Mouse (Mus musculus): ENCODE data around the gene Adora3. TPM values are rescaled to one million over a fixed set of nuclear protein-coding genes. Genes with fewer than 3 reads are reported as not detected.
"Not testable (repeated sequence)": the region's sequence is repeated elsewhere in the genome, so short reads cannot be mapped to it uniquely, and the experiment has no call there.

Adora3 gene
- total RNA-seq, 2 experiments from 2014 or later = 0.69 to 0.89 TPM

GRCm38 (mm10) chr3:105899394-105900147 lies 28.9 kb downstream of the Adora3 start:
- peak; percentile 79 to 90 for DNase-seq (ENCODE audit: extremely low spot score in 1 of 2, low spot score in 1 of 2)

- no peak for DNase-seq (ENCODE audit: extremely low spot score in 1 of 2, low spot score in 1 of 2)
These were observed 29.6 kb downstream of the Adora3 start for GRCm38 (mm10) chr3:105900266-105900665.

DNA sequence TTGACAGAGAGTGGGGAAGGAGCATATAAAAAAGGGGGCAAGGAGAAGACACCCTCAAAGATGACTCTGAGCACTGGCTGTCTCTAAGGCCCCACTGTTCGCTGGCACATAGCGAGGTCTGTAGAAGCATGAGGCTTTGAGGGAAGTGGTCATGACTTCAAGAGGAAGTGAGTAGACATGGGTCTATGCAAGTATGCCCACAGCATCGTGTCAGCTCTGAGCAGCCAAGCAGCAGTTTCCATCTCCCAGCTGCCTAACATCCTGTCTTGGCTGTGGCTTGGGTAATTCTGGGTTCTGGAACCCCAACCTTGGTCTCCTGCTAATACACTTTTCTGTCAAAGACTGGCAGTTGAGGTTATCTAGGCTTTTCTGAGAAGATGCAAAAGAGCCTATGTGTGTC lies 30.1 kb downstream of the Adora3 start:
- DNase-seq (ENCODE audit: extremely low spot score in 1 of 2, low spot score in 1 of 2) = no peak

DNA sequence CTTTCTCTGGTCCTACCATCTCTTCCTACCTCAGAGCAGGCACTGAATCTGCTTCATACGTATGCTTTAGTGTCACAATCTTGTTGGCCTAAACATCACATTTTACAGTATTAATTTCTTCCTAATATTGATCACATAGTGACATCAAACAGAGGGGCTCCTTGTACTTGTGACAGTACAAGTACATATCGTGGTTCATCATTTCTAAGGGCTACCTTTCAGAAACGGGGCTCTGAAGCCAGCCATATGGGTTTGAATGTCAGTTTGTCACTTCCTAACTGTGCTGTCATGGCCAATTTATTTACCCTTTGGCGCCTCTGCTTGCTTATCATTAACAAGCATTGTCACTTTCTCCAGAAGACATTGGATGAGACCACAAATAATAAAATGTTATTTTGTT lies 30.8 kb downstream of the Adora3 start:
- DNase-seq (ENCODE audit: extremely low spot score in 1 of 2, low spot score in 1 of 2) = no peak

GRCm38 (mm10) chr3:105904213-105904612 lies 33.6 kb downstream of the Adora3 start:
- DNase-seq (ENCODE audit: extremely low spot score in 1 of 2, low spot score in 1 of 2) = no peak

DNA sequence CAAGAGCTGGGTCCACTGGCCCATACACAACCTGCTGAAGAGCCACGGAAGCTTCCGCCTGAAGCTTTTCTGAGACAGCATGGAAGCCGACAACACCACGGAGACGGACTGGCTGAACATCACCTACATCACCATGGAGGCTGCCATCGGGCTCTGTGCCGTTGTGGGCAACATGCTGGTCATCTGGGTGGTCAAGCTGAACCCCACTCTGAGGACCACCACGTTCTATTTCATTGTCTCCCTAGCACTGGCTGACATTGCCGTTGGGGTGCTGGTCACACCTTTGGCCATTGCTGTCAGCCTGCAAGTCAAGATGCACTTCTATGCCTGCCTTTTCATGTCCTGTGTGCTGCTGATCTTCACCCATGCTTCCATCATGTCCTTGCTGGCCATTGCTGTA lies 34.1 kb downstream of the Adora3 start:
- DNase-seq (ENCODE audit: extremely low spot score in 1 of 2, low spot score in 1 of 2) = no peak

DNA sequence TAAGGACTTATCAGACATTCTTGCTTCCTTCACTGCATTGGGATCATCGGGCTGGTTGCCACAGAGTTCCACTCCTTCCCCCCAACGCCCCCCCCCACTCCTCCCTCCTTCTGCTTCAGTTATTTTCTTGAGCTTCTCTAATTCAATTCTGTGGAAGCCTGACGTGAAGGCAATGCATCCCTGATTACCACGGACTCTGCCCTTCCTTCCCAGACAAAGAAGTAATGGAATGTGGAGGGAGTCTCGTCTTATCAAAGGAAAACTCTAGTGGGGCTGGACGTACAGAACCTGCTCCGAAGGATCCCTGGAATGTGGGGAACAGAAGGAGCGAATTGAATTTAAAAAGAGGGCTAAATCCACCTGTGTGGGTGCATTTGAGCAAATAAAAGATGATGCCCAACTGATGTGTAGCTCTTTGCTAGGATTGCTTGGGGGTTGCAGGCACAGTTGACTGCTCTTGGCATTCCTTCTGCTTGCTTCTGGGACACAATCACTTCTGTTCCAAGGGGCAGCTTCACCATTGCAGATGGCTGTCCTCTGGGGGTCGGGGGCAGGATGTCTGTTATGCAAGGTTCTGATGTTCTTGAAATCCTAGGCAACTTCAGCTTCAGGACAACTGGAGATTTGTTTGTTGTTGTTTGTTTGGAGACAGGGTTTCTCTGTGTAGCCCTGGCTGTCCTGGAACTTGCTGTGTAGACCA lies 37.4 kb downstream of the Adora3 start:
- no peak for DNase-seq (ENCODE audit: extremely low spot score in 1 of 2, low spot score in 1 of 2)

GRCm38 (mm10) chr3:105908976-105909375 lies 38.3 kb downstream of the Adora3 start:
- no peak for DNase-seq (ENCODE audit: extremely low spot score in 1 of 2, low spot score in 1 of 2)

GRCm38 (mm10) chr3:105910519-105911190 lies 40.0 kb downstream of the Adora3 start:
- no peak for DNase-seq (ENCODE audit: extremely low spot score in 1 of 2, low spot score in 1 of 2)

DNA sequence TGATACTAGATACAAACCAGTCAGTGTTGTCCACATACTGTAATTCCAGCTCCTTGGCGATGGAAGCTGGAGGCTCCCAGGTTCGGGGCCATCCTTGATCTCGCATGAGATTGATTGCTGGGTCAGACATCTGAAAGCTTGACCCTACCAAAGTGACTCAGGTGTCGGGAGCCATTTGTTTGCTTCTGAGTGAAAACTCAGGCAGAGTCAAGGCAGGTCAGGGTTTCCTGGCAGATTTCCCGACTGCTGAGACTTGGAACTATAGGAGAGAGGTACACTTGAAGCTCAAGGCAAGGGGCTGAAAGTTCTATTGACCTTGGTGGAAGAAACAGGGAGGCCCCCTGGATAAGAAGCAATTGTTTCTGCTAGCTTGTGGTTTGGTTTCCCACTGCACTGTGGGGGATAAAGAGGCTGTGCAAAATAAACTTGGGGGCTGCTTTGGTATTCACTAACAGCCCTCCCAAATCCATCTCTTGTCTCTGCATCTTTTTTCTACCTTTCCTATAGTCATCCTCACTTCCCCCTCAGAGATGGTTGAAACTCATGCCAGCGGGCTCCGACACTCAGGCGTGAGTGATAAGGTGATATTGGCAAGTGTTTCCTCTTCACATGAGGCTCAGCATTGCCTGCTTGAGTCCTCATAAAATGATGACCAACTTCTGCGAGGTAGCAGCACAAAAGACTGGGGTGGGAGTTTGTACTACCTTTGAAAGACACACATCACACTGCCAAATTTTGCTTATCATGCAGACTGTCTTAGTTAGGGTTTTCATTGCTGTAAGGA lies 41.6 kb downstream of the Adora3 start:
- DNase-seq (ENCODE audit: extremely low spot score in 1 of 2, low spot score in 1 of 2) = no peak

GRCm38 (mm10) chr3:105913839-105914681 lies 43.4 kb downstream of the Adora3 start:
- DNase-seq (ENCODE audit: extremely low spot score in 1 of 2, low spot score in 1 of 2) = no peak

DNA sequence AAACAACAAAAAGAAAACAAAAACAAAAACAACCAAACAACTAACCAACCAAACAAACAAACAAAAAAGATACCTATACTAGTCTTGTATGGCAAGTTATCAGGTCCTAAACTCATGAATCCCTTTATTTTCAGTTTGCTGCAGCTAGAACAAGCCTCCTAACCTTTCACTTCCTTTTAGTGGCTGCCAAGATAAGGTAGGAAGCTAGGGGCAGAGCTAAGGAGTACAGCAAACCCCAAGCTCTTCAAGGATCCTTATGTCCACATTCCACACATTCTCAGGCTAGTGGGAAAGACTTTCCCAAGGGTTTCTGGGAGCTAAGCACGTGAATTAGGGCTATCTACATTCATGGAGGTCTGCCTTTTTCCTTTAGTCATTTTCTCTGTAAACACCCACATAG lies 44.6 kb downstream of the Adora3 start:
- DNase-seq (ENCODE audit: extremely low spot score in 1 of 2, low spot score in 1 of 2) = no peak

DNA sequence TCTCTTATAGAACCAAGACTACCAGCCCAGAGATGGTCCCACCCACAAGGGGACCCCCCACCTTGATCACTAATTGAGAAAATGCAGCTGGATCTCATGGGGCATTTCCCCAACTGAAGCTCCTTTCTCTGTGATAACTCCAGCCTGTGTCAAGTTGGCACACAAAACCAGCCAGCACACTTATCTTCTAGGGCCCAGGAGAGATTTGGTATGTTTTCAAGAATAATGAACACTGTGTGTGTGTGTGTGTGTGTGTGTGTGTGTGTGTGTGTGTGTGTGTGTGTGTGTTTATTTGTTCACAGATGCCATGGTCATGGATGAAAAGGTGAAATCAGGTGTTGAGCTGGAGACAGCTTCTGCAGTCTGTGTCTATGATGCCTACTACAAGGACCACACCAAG lies 45.8 kb downstream of the Adora3 start:
- DNase-seq (ENCODE audit: extremely low spot score in 1 of 2, low spot score in 1 of 2) = not testable (repeated sequence)

- no peak for DNase-seq (ENCODE audit: extremely low spot score in 1 of 2, low spot score in 1 of 2)
These were observed 47.1 kb downstream of the Adora3 start for GRCm38 (mm10) chr3:105917656-105918354.

- DNase-seq (ENCODE audit: extremely low spot score in 1 of 2, low spot score in 1 of 2) = no peak
These were observed 47.7 kb downstream of the Adora3 start for GRCm38 (mm10) chr3:105918355-105918745.

DNA sequence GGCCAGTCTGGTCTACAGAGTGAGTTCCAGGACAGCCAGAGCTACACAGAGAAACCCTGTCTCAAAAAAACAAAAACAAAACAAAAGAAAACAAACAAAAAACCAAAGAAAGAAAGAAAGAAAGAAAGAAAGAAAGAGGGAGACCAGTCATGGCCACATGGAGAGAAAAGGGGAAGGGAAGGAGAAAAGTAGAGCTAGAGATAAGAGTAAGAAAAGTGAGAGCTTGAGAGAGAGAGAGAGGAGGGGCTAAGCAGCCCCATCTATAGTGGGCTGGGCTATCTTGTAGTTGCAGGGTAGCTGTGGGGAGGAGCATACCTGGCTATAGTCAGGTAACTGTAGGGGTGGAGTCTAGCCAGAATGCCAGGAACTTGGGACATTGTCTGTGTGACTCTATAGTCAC lies 50.1 kb downstream of the Adora3 start:
- DNase-seq (ENCODE audit: extremely low spot score in 1 of 2, low spot score in 1 of 2) = not testable (repeated sequence)

- no peak for DNase-seq (ENCODE audit: extremely low spot score in 1 of 2, low spot score in 1 of 2)
These were observed 51.3 kb downstream of the Adora3 start for GRCm38 (mm10) chr3:105921959-105922358.

GRCm38 (mm10) chr3:105924616-105925015 lies 54.0 kb downstream of the Adora3 start:
- no peak for DNase-seq (ENCODE audit: extremely low spot score in 1 of 2, low spot score in 1 of 2)

DNA sequence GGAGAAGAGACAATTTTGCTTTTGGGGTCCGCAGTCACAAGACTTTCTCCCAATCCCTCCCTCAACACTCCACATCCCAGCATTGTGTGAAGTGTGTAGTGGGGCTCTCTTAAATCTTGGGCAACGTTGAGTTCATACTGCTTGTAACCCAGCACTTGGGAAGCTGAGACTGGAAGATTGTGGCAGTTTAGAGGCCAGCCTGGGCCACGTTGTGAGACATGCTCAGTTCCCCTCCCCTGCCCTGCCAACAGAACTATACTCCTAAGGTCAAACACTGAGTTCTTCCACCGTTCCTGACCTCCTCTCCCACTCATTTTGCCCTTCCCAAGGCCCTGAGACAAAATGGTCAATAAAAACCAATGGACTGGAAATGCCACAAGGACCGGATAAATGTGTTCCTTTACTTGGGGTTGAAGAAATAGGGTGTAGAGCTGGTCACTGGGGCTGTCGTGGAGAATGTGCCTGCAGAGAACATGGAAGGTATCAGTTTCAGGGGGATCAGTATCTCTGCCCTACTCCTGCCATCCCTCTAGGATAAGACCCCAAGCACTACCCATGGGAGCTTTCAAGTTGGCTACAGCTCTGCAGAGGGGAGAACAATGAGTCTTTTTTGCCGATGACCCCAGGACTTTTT lies 57.0 kb downstream of the Adora3 start:
- no peak for DNase-seq (ENCODE audit: extremely low spot score in 1 of 2, low spot score in 1 of 2)
